Mouse (Mus musculus) lung, adult 2 months (tissue): ENCODE measurements at regions not wholly inside any gene's neighbourhood (a gene's known extent, or its start where the extent isn't known, plus 50 kb on each side); places are given as distances from the start of the nearest gene placed in this dataset.

Experiments
- DNase-seq: peaks from one replicate; pipeline ENCODE4 v3.0.0; 2022
- H3K4me1 ChIP-seq: fragments of 200-500 bp; 2 replicates; pipeline ENCODE4 v1.6.1; 2011; ENCODE audit warnings: low read length; ENCODE audit not compliant: control insufficient read depth, insufficient read depth
- H3K4me3 ChIP-seq: fragments of 200-500 bp; replicated peaks from 2 replicates; pipeline ENCODE3; 2011; ENCODE audit warnings: low read depth, mild to moderate bottlenecking, control low read depth, low read length; ENCODE audit errors: extremely low read depth
- CTCF ChIP-seq: fragments of 200-500 bp; IDR thresholded peaks from 2 replicates; pipeline ENCODE4 v1.5.1; 2011; ENCODE audit warnings: mild to moderate bottlenecking, low read length, control low read depth; ENCODE audit not compliant: insufficient read depth
- POLR2A ChIP-seq: fragments of 200-500 bp; IDR thresholded peaks from 2 replicates; pipeline ENCODE4 v1.6.1; 2011; ENCODE audit warnings: low read depth, mild to moderate bottlenecking, control low read depth, low read length, borderline replicate concordance; ENCODE audit errors: extremely low read depth
- WGBS: fragments of 180-500 bp; shearing (Covaris S2); methylation state at CpG from one replicate; pipeline ENCODE4 v1.1.7; 2018; 5-methylcytosine and 5-hydroxymethylcytosine counted together

- Histone ChIP-seq H3K4me1 (peaks cover 3% of the 10 kb centered on the region; the same call in 1 of the 2 replicates), H3K4me3 (no peak overlapping the region)
- no peak for DNase-seq
- 61% methylated on average over 7 of the region's 7 CpGs for WGBS
- TF ChIP-seq CTCF = no peak
- no peak for TF ChIP-seq POLR2A
These were observed 156.8 kb upstream of the Jun start for GRCm38 (mm10) chr4:95208827-95209226.

GRCm38 (mm10) chr4:95209322-95210119 is 157.5 kb upstream of the Jun start:
- no peak overlapping the region for H3K4me3 ChIP-seq
- TF ChIP-seq POLR2A = no peak
- TF ChIP-seq CTCF = no peak
- H3K4me1 ChIP-seq = peaks cover 3% of the 10 kb centered on the region; the same call in 1 of the 2 replicates
- DNase-seq = no peak
- WGBS = 79% methylated on average over 3 of the region's 3 CpGs

- Histone ChIP-seq H3K4me3 (no peak overlapping the region), H3K4me1 (peaks cover 3% of the 10 kb centered on the region)
- TF ChIP-seq POLR2A (no peak), CTCF (no peak)
- DNase-seq = no peak
- WGBS = 68% methylated on average over 2 of the region's 2 CpGs
These were observed 160.5 kb upstream of the Jun start for GRCm38 (mm10) chr4:95212561-95212960.

- TF ChIP-seq CTCF (no peak), POLR2A (no peak)
- DNase-seq = no peak
- 68% methylated on average over 3 of the region's 3 CpGs for WGBS
These were observed 161.0 kb upstream of the Jun start for GRCm38 (mm10) chr4:95213026-95213425.

GRCm38 (mm10) chr4:95214026-95214425 is 162.0 kb upstream of the Jun start:
- no peak overlapping the region for H3K4me3 ChIP-seq
- no peak for DNase-seq
- TF ChIP-seq POLR2A = no peak
- TF ChIP-seq CTCF = no peak
- 96% methylated on average over 2 of the region's 2 CpGs for WGBS
- peaks cover 3% of the 10 kb centered on the region for H3K4me1 ChIP-seq

More at GRCm38 (mm10) chr4:95213026-95213425, 161.0 kb upstream of the Jun start:
- peaks cover 3% of the 10 kb centered on the region for H3K4me1 ChIP-seq
- no peak overlapping the region for H3K4me3 ChIP-seq

GRCm38 (mm10) chr4:95215187-95215586 is 163.2 kb upstream of the Jun start:
- DNase-seq = no peak
- 55% methylated on average over 7 of the region's 7 CpGs for WGBS
- Histone ChIP-seq H3K4me1 (peaks cover 3% of the 10 kb centered on the region), H3K4me3 (no peak overlapping the region)
- TF ChIP-seq POLR2A (no peak), CTCF (no peak)

GRCm38 (mm10) chr4:95230461-95230860 is 178.4 kb upstream of the Jun start:
- TF ChIP-seq CTCF (no peak), POLR2A (no peak)
- 68% methylated on average over 1 of the region's 1 CpGs for WGBS
- Histone ChIP-seq H3K4me1 (no peaks in the 10 kb centered on the region; the same call in 1 of the 2 replicates), H3K4me3 (no peak overlapping the region)
- DNase-seq = no peak

GRCm38 (mm10) chr4:95233034-95233433 is 181.0 kb upstream of the Jun start:
- no peaks in the 10 kb centered on the region; the same call in 1 of the 2 replicates for H3K4me1 ChIP-seq
- no peak for TF ChIP-seq CTCF
- no peak overlapping the region for H3K4me3 ChIP-seq
- DNase-seq = no peak

- no peak for DNase-seq
- H3K4me3 ChIP-seq = no peak overlapping the region
- no peak for TF ChIP-seq CTCF
- TF ChIP-seq POLR2A = no peak
- no peaks in the 10 kb centered on the region; the same call in 1 of the 2 replicates for H3K4me1 ChIP-seq
- WGBS = 66% methylated on average over 2 of the region's 2 CpGs
These were observed 182.1 kb upstream of the Jun start for GRCm38 (mm10) chr4:95234030-95234555.

- 40% methylated on average over 1 of the region's 1 CpGs for WGBS
- TF ChIP-seq CTCF (no peak), POLR2A (no peak)
- no peaks in the 10 kb centered on the region for H3K4me1 ChIP-seq
- DNase-seq = no peak
- no peak overlapping the region for H3K4me3 ChIP-seq
These were observed 196.0 kb upstream of the Jun start for GRCm38 (mm10) chr4:95247977-95248376.
